Mouse (Mus musculus): Measurements from ENCODE around the gene Bahcc1. TPM values are rescaled to one million over a fixed set of nuclear protein-coding genes. Genes with fewer than 3 reads are reported as not detected.

Bahcc1 gene
- total and polyA plus RNA-seq, 3 experiments, result 0.04 TPM; not detected in 2

DNA sequence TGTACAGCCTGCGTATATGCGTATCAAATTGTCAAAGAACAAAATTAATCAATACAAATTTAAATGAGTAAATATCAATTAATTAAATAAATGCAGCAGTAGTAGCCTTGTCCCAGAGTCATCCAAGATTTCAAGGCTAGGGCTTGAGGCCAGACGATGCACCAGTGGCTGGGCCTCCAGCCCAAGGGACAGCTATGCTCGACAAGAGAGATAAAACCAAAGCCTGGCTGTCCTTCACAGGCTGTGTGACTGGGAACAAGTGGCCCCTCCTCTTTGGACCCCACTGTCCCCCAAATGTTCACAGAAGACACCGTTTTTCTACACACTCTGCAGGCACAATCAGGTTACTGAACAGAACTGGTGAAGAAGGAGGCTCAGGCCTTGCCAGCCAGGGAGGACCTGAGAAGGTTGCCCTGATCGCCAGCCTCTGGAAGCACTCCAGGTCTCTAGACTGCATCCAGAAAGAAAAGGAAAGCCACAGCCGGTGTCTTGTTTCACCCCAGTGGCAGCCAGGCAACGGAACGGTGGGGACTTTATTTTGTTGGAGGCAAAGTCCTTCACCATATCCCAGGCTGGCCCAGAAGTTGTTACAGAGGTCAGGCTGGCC lies 12.7 kb upstream of the Bahcc1 start:
- Histone ChIP-seq H3K27ac (ENCODE audit: insufficient read depth, low read depth) (no peak overlapping the region), H3K9me3 (replicated peaks; ENCODE audit: low read length) (no peaks in the 10 kb centered on the region), H3K4me2 (ENCODE audit: insufficient read depth, low read depth, poor library complexity, severe bottlenecking) (no peak overlapping the region), H3K27me3 (replicated peaks) (peaks cover 89% of the 10 kb centered on the region), H3K9ac (ENCODE audit: insufficient read depth, low read depth) (no peak overlapping the region), H3K36me3 (replicated peaks in 1 of 2; ENCODE audit: control insufficient read depth in 1 of 2, insufficient read depth in 1 of 2, low read length in 1 of 2) (no peaks in the 10 kb centered on the region), H3K4me3 (replicated peaks in 1 of 3; ENCODE audit: low read depth in 2 of 3, low read length in 2 of 3, poor library complexity in 1 of 3) (no peak overlapping the region), H3K4me1 (ENCODE audit: control insufficient read depth in 1 of 2, insufficient read depth in 2 of 2) (peaks cover 0 to 5% of the 10 kb centered on the region in 2 experiments; a peak in 1 of 4 replicates), H3K79me2 (replicated peaks; ENCODE audit: control insufficient read depth, extremely low read depth, insufficient read depth, poor library complexity, severe bottlenecking) (no peaks in the 10 kb centered on the region)
- TF ChIP-seq E2F4 (IDR thresholded peaks at IDR 0.05; ENCODE audit: insufficient replicate concordance, low read depth, low read length) (no peak), EP300 (IDR thresholded peaks at IDR 0.05; ENCODE audit: low read length) (no peak), CHD2 (IDR thresholded peaks at IDR 0.05; ENCODE audit: low read length) (no peak), MYC (IDR thresholded peaks at IDR 0.05; ENCODE audit: low read depth, low read length) (no peak), BHLHE40 (IDR thresholded peaks at IDR 0.05; ENCODE audit: low read depth, low read length) (no peak), JUND (conservative IDR thresholded peaks at IDR 0.05; ENCODE audit: low read depth, low read length) (no peak), IRF4 (IDR thresholded peaks at IDR 0.05; ENCODE audit: low read depth, low read length) (no peak), CHD1 (IDR thresholded peaks at IDR 0.05; ENCODE audit: low read depth, low read length) (no peak), SIN3A (IDR thresholded peaks at IDR 0.05; ENCODE audit: low read length) (no peak), RAD21 (IDR thresholded peaks at IDR 0.05; ENCODE audit: low read depth, low read length) (no peak), POLR2AphosphoS2 (IDR thresholded peaks at IDR 0.05; ENCODE audit: low read depth, low read length) (no peak), UBTF (IDR thresholded peaks at IDR 0.05; ENCODE audit: low read depth, low read length) (no peak), PAX5 (IDR thresholded peaks at IDR 0.05; ENCODE audit: low read length) (no peak), SMC3 (IDR thresholded peaks at IDR 0.05; ENCODE audit: low read depth, low read length) (no peak), JUN (IDR thresholded peaks at IDR 0.05; ENCODE audit: insufficient read depth, low read depth, low read length) (no peak), GABPA (IDR thresholded peaks at IDR 0.05; ENCODE audit: insufficient replicate concordance, low read depth, low read length) (no peak), ELF1 (IDR thresholded peaks at IDR 0.05; ENCODE audit: low read depth, low read length) (no peak)
- dilution Hi-C loops (cut with MboI; ENCODE audit: extremely low pct_ligation_motif_present, extremely low pct_unique_long_range_greater_than_20kb, low sequenced_read_pairs) (no loop called here), in situ Hi-C loops (cut with MboI; ENCODE audit: low pct_ligation_motif_present, low pct_unique_long_range_greater_than_20kb, low sequenced_read_pairs) (no loop called here)
- no peak for DNase-seq (ENCODE audit: extremely low read depth)

DNA sequence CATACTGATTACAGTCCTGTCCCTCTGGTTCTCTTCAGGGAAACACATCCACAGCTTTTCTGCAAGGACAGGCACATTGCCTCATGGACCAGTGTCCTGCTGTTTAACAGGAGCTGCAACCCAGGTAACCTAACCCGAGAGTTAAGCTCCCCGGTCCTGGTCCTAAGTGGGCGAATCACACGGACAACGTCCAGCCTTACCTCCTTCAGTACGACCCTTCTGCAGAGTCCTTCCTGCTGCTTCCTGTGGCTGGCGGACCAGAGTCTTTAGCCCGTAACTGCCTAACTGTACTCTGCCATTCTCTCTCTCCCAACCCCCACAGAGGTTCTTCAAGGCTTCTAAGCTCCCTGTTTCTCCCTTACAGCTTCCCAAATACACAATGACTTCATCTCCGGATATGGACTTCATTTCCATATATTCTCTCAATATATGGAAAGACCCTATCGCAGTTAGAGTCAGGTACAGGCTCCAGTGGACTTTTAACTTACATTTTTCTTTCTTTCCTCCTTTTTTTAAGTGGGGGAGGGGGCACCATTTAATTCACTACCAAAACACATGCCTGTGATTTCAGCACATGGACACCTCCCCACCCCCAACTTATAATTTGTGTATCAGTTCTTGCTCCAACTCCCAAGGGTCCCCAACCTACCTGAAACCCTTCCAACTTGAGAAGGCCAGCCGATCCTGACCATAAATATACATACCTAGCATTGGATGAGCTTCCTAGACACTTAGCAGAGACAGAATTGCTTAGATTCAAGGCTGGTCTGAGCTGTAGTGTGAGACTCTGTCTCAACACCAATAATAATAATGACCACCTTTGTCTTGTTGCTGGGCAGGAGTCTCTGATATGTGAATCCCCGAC lies 11.6 kb upstream of the Bahcc1 start:
- in situ Hi-C loops (cut with MboI; ENCODE audit: low pct_ligation_motif_present, low pct_unique_long_range_greater_than_20kb, low sequenced_read_pairs) (no loop called here), dilution Hi-C loops (cut with MboI; ENCODE audit: extremely low pct_ligation_motif_present, extremely low pct_unique_long_range_greater_than_20kb, low sequenced_read_pairs) (no loop called here)
- Histone ChIP-seq H3K9ac (ENCODE audit: insufficient read depth, low read depth) (no peak overlapping the region), H3K36me3 (replicated peaks in 1 of 2; ENCODE audit: control insufficient read depth in 1 of 2, insufficient read depth in 1 of 2, low read length in 1 of 2) (no peaks in the 10 kb centered on the region), H3K27me3 (replicated peaks) (peaks cover 89% of the 10 kb centered on the region), H3K9me3 (replicated peaks; ENCODE audit: low read length) (no peaks in the 10 kb centered on the region), H3K79me2 (replicated peaks; ENCODE audit: control insufficient read depth, extremely low read depth, insufficient read depth, poor library complexity, severe bottlenecking) (no peaks in the 10 kb centered on the region), H3K4me1 (ENCODE audit: control insufficient read depth in 1 of 2, insufficient read depth in 2 of 2) (peaks cover 0 to 5% of the 10 kb centered on the region in 2 experiments; a peak in 1 of 4 replicates), H3K4me2 (ENCODE audit: insufficient read depth, low read depth, poor library complexity, severe bottlenecking) (no peak overlapping the region), H3K27ac (ENCODE audit: insufficient read depth, low read depth) (no peak overlapping the region), H3K4me3 (replicated peaks in 1 of 3; ENCODE audit: low read depth in 2 of 3, low read length in 2 of 3, poor library complexity in 1 of 3) (no peak overlapping the region)
- no peak for DNase-seq (ENCODE audit: extremely low read depth)
- no peak for TF ChIP-seq MAFK (IDR thresholded peaks at IDR 0.05; ENCODE audit: insufficient replicate concordance, low read length)
- TF ChIP-seq RAD21 (IDR thresholded peaks at IDR 0.05; ENCODE audit: low read depth, low read length), result no peak
- TF ChIP-seq JUND (conservative IDR thresholded peaks at IDR 0.05; ENCODE audit: low read depth, low read length), result no peak
- no peak for TF ChIP-seq ZMIZ1 (IDR thresholded peaks at IDR 0.05; ENCODE audit: low read depth, low read length)
- no peak for TF ChIP-seq NRF1 (IDR thresholded peaks at IDR 0.05; ENCODE audit: low read depth, low read length)
- TF ChIP-seq ZNF384 (IDR thresholded peaks at IDR 0.05; ENCODE audit: low read depth, low read length), result no peak
- no peak for TF ChIP-seq CTCF (conservative IDR thresholded peaks at IDR 0.05 in 1 of 2, IDR thresholded peaks at IDR 0.05 in 1 of 2; ENCODE audit: low read depth in 2 of 2, low read length in 2 of 2)
- TF ChIP-seq EP300 (IDR thresholded peaks at IDR 0.05; ENCODE audit: low read length), result no peak
- TF ChIP-seq MAX (IDR thresholded peaks at IDR 0.05; ENCODE audit: low read length), result no peak
- TF ChIP-seq TBP (conservative IDR thresholded peaks at IDR 0.05; ENCODE audit: low read depth, low read length), result no peak
- TF ChIP-seq CHD1 (IDR thresholded peaks at IDR 0.05; ENCODE audit: low read depth, low read length), result no peak
- TF ChIP-seq IRF4 (IDR thresholded peaks at IDR 0.05; ENCODE audit: low read depth, low read length), result no peak
- no peak for TF ChIP-seq CHD2 (IDR thresholded peaks at IDR 0.05; ENCODE audit: low read length)
- no peak for TF ChIP-seq MXI1 (IDR thresholded peaks at IDR 0.05; ENCODE audit: low read depth, low read length)
- no peak for TF ChIP-seq SIN3A (IDR thresholded peaks at IDR 0.05; ENCODE audit: low read length)
- TF ChIP-seq SMC3 (IDR thresholded peaks at IDR 0.05; ENCODE audit: low read depth, low read length), result no peak
- no peak for TF ChIP-seq ELF1 (IDR thresholded peaks at IDR 0.05; ENCODE audit: low read depth, low read length)
- no peak for TF ChIP-seq ZKSCAN1 (IDR thresholded peaks at IDR 0.05; ENCODE audit: borderline replicate concordance, low read depth, low read length)
- TF ChIP-seq HCFC1 (IDR thresholded peaks at IDR 0.05; ENCODE audit: low read depth, low read length), result no peak
- no peak for TF ChIP-seq POLR2AphosphoS2 (IDR thresholded peaks at IDR 0.05; ENCODE audit: low read depth, low read length)
